Mouse (Mus musculus) heart, postnatal 0 days (tissue): ENCODE results near the gene Frs3. TPM values are rescaled to one million over a fixed set of nuclear protein-coding genes. Genes with fewer than 3 reads are reported as not detected.

Experiments
- ATAC-seq: fragments of 200-750 bp; cut with Nextera tagmentation; 2 replicates; pipeline ENCODE4 v1.8.0; 2017; ENCODE audit warnings: low read depth, moderate number of reproducible peaks, moderate library complexity; ENCODE audit not compliant: insufficient read depth
- DNase-seq: peaks from one replicate; pipeline ENCODE4 v3.0.0-alpha.2; 2016; ENCODE audit warnings: low spot score
- H3K27ac ChIP-seq: fragments of 300-500 bp; sonication (generic); 2 replicates; pipeline ENCODE4 v1.5.1; 2014; ENCODE audit warnings: low read depth, mild to moderate bottlenecking
- H3K27me3 ChIP-seq: fragments of 300-500 bp; sonication (generic); 2 replicates; pipeline ENCODE4 v1.6.1; 2014; ENCODE audit warnings: low read length, mixed read lengths; ENCODE audit not compliant: control insufficient read depth, insufficient read depth
- H3K36me3 ChIP-seq: fragments of 300-500 bp; sonication (generic); replicated peaks from 2 replicates; pipeline ENCODE4 v1.6.1; 2014; ENCODE audit warnings: low read length, mixed read lengths; ENCODE audit not compliant: control insufficient read depth, insufficient read depth
- H3K4me1 ChIP-seq: fragments of 300-500 bp; sonication (generic); 2 replicates; pipeline ENCODE4 v1.6.1; 2014; ENCODE audit warnings: antibody characterized with exemption; ENCODE audit not compliant: control insufficient read depth, insufficient read depth
- H3K4me2 ChIP-seq: fragments of 300-500 bp; sonication (generic); 2 replicates; pipeline ENCODE4 v1.6.1; 2014; ENCODE audit warnings: low read depth, mild to moderate bottlenecking, low read length, moderate library complexity
- H3K4me3 ChIP-seq: fragments of 300-500 bp; sonication (generic); 2 replicates; pipeline ENCODE4 v1.5.1; 2014; ENCODE audit warnings: low read depth, low read length
- H3K9ac ChIP-seq: fragments of 300-500 bp; sonication (generic); replicated peaks from 2 replicates; pipeline ENCODE4 v1.6.1; 2014; ENCODE audit warnings: low read depth, low read length, mixed read lengths
- H3K9me3 ChIP-seq: fragments of 300-500 bp; sonication (generic); replicated peaks from 2 replicates; pipeline ENCODE4 v1.6.1; 2016; ENCODE audit warnings: low read length; ENCODE audit not compliant: control insufficient read depth
- CTCF ChIP-seq: IDR thresholded peaks from 2 replicates; pipeline ENCODE4 v1.5.1; 2016; ENCODE audit warnings: antibody characterized with exemption, control low read depth, low read depth
- EP300 ChIP-seq: IDR thresholded peaks from 2 replicates; pipeline ENCODE4 v1.6.1; 2016; ENCODE audit warnings: antibody characterized with exemption, low read depth
- WGBS: fragments of 180-500 bp; shearing (Covaris S2); extraction: QIAGEN DNeasy Blood & Tissue Kit; methylation state at CpG from one replicate; pipeline ENCODE4 v1.1.7; 2014; 5-methylcytosine and 5-hydroxymethylcytosine counted together
- polyA plus RNA-seq: library from polyadenylated mRNA; unstranded; fragments of >200 nt; fragmentation: Nextera tagmentation; extraction: Ambion mirVana; gene quantifications from 2 replicates; pipeline ENCODE4 v1.2.1, GENCODE M21; 2015
- total RNA-seq: library from RNA; depleted of rRNA; stranded (reverse); fragments of >200 nt; gene quantifications from 2 replicates; pipeline ENCODE4 v1.2.3, GENCODE M21; 2014; ENCODE audit warnings: low replicate concordance

The Frs3 gene
- total and polyA plus RNA-seq, 2 experiments from 2014 or later, result 4.2 to 18.9 TPM

DNA sequence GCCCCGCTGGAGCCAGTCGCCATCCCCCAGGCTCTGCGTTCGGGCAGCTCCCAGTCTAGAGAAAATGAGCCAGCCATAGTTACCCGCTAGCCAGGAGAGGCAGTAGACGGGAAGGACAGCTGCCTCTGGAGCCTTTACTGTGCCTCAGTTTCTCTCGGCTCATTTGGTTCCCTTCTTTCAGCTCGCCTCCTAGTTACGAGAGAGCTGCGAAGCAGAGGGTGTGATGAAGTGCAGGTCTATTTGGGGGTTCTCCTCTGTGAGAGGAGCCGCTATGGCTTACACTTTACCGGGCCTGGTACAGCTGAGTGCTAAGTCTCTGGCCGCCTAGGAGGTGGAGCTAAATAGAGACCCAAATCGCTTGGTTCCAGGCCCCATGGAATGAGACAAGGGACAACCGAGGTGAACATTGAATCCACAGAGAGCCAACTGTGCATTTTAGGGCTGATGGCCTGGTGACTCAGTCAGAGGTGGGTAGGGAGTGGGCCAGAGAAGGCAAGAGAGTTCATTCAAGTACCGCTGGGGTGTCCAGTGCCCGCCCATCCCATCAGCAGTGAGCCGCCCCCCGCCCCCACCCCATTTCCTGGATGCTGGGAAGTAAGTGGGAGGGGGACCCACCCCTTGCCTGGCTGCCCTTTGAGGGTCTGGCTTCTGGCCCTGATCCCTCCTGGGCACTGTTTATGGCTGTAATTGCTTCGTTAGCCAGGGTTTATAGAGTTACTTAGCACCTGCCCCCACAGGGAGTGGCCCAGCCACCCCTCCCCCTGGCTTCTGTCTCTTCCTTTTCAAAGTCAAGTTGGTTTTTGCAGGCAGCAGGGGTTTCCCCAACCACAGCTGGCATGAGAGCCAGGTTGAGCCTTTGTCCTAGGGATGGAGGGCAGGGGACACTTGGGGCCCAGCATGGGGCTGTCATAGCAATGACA is 50.3 kb downstream of the Frs3 start:
- Histone ChIP-seq H3K4me2 (peak overlapping the region; percentile 95), H3K9me3 (no peaks in the 10 kb centered on the region), H3K36me3 (no peaks in the 10 kb centered on the region), H3K9ac (peak overlapping the region; percentile 92), H3K4me3 (peak overlapping the region; percentile 93), H3K4me1 (peaks cover 25% of the 10 kb centered on the region; the same call in 1 of the 2 replicates), H3K27ac (peak overlapping the region; percentile 94), H3K27me3 (no peaks in the 10 kb centered on the region)
- ATAC-seq (no peak), DNase-seq (peak; percentile 41)
- TF ChIP-seq EP300 (no peak), CTCF (no peak)
- WGBS, result 20% methylated on average over 20 of the region's 20 CpGs

- Histone ChIP-seq H3K36me3 (no peaks in the 10 kb centered on the region), H3K4me3 (no peak overlapping the region), H3K27ac (no peak overlapping the region), H3K4me2 (no peak overlapping the region), H3K9ac (no peak overlapping the region), H3K4me1 (peaks cover 25% of the 10 kb centered on the region; the same call in 1 of the 2 replicates), H3K9me3 (0 out of 2 replicates have a peak, but pooled peaks cover 6% of the 10 kb centered on the region), H3K27me3 (no peaks in the 10 kb centered on the region)
- ATAC-seq, result no peak
- no peak for DNase-seq
- no peak for TF ChIP-seq EP300
- TF ChIP-seq CTCF, result peak; percentile 9; the same call in 1 of the 2 replicates
- WGBS, result 94% methylated on average over 2 of the region's 2 CpGs
Observed at GRCm38 (mm10) chr17:47740186-47740585, 51.4 kb downstream of the Frs3 start.

DNA sequence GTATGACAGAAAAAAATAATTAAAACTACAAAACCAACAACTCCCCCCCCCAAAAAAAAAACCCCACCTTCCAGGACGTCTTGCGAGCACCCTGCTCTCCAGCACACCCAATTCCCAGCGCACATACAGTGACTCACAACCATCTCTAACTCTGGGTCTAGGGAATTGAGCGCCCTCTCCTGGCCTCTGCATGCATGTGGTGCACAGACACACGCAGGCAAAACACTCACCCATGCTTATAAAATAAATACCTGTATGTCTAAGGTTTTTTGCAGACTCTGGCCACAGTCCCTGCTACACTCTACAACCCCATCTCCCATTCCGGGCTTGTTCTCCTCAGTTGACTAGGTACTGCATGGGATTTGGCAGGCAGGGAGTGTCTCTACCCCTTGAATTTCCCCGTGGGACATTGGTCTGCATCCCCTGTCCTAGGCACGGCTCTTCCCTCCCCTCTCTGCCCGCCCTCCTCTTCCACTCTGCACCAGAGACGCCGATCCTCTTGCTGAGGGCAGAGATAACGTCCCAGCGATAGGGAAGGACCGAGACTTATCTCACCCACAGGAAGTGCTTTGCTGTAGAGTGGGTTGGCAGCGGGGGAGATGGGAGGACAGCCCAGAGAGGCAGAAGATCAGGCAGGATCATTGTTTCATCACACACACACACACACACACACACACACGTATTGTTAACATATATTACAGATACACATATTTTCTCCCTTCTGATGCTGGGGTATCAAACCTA is 54.3 kb downstream of the Frs3 start:
- H3K9me3 ChIP-seq, result 0 out of 2 replicates have a peak, but pooled peaks cover 6% of the 10 kb centered on the region
- no peaks in the 10 kb centered on the region for H3K36me3 ChIP-seq
- H3K9ac ChIP-seq, result no peak overlapping the region
- ATAC-seq (no peak), DNase-seq (no peak)
- no peak overlapping the region for H3K4me3 ChIP-seq
- H3K4me1 ChIP-seq, result peaks cover 27% of the 10 kb centered on the region; the same call in 1 of the 2 replicates
- no peaks in the 10 kb centered on the region for H3K27me3 ChIP-seq
- TF ChIP-seq CTCF (peak; percentile 43; the same call in 1 of the 2 replicates), EP300 (no peak)
- H3K27ac ChIP-seq, result no peak overlapping the region
- H3K4me2 ChIP-seq, result no peak overlapping the region
- 17% methylated on average over 16 of the region's 16 CpGs for WGBS

DNA sequence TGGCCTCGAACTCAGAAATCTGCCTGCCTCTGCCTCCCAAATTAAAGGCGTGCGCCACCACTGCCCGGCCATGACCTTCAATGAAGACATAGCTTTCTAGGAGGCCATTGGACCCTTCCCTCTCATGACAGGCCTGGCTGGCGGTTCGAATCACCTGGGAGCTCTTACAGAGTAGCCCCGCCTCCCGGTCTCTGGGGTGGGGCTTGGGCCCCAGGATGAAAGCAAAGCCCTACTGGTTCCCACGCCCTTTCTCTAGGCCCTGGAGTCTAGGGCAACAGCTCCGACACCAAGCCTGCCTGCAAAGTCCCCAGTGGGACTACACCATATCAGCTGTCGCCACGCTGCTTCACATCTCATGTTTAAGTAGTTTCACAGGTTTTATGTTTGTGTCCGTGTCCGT is 55.3 kb downstream of the Frs3 start:
- no peaks in the 10 kb centered on the region for H3K36me3 ChIP-seq
- H3K27ac ChIP-seq, result no peak overlapping the region
- H3K9me3 ChIP-seq, result 0 out of 2 replicates have a peak, but pooled peaks cover 6% of the 10 kb centered on the region
- no peak for ATAC-seq
- no peak overlapping the region for H3K4me3 ChIP-seq
- no peak overlapping the region for H3K9ac ChIP-seq
- H3K4me1 ChIP-seq, result peaks cover 30% of the 10 kb centered on the region; the same call in 1 of the 2 replicates
- no peaks in the 10 kb centered on the region for H3K27me3 ChIP-seq
- 92% methylated on average over 14 of the region's 14 CpGs for WGBS
- TF ChIP-seq CTCF, result no peak
- DNase-seq, result no peak
- H3K4me2 ChIP-seq, result no peak overlapping the region

DNA sequence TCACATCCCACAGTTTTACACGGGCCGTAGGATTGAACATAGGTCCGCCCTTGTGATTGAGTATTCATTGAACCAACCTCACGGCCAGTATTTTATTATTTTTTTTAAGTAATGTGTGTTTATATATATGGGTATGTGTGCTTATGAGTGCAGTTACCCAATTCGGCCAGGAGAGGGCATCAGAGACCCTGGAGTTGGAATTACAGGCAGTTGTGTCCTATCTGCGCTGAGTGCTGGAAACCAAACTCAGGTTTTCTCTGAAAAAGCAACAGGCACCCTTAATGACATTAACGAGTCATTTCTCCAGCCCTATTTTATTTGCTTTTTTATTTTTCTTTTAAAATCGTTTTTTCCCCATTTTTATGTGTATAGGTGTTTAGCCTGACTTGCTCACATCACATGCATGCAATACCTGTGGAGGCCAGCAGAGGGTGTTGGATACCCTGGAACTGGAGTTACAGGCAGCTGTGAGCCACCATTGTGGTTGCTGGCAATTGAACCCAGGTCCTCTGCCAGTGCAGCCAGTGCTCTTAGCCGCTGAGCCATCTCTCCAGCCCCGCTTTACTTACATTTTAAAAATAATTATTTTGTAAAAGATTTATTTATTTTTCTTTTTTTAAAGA is 56.0 kb downstream of the Frs3 start:
- 90% methylated on average over 10 of the region's 10 CpGs for WGBS

More for the DNA sequence above, 56.0 kb downstream of the Frs3 start:
- DNase-seq, result no peak
- H3K27ac ChIP-seq, result no peak overlapping the region
- no peak overlapping the region for H3K4me3 ChIP-seq
- no peak for ATAC-seq
- H3K9ac ChIP-seq, result no peak overlapping the region
- H3K9me3 ChIP-seq, result 0 out of 2 replicates have a peak, but pooled peaks cover 6% of the 10 kb centered on the region
- H3K36me3 ChIP-seq, result no peaks in the 10 kb centered on the region
- peaks cover 31% of the 10 kb centered on the region; the same call in 1 of the 2 replicates for H3K4me1 ChIP-seq
- TF ChIP-seq CTCF, result peak; percentile 28
- no peak for TF ChIP-seq EP300
- no peaks in the 10 kb centered on the region for H3K27me3 ChIP-seq
- no peak overlapping the region for H3K4me2 ChIP-seq
